Mouse (Mus musculus) heart, adult 2 months (tissue): Measurements from ENCODE around the gene Iqcb1.

Experiments used
- EP300 ChIP-seq: fragments of 200-500 bp; IDR thresholded peaks from 2 replicates; pipeline ENCODE4 v1.6.1; 2011; ENCODE audit warnings: low read depth, low read length, control low read depth; ENCODE audit not compliant: insufficient read depth
- POLR2A ChIP-seq: fragments of 200-500 bp; IDR thresholded peaks from 2 replicates; pipeline ENCODE4 v1.6.1; 2011; ENCODE audit warnings: mild to moderate bottlenecking, low read depth, low read length, control low read depth; ENCODE audit not compliant: insufficient read depth

GRCm38 (mm10) chr16:36921067-36921613 is 93.0 kb downstream of the Iqcb1 start:
- TF ChIP-seq POLR2A = no peak
- TF ChIP-seq EP300 = no peak
